Mouse (Mus musculus) limb, embryonic 15.5 days (tissue): Measurements from ENCODE around the gene Nkd1. TPM values are rescaled to one million over a fixed set of nuclear protein-coding genes. Genes with fewer than 3 reads are reported as not detected.

Experiments
- ATAC-seq: fragments of 200-750 bp; cut with Nextera tagmentation; 2 replicates; pipeline ENCODE4 v1.8.0; 2017; ENCODE audit warnings: low read depth, moderate TSS enrichment; ENCODE audit not compliant: insufficient number of reproducible peaks, low FRiP score, low TSS enrichment
- H3K27ac ChIP-seq: fragments of 300-500 bp; sonication (generic); 2 replicates; pipeline ENCODE4 v1.5.1; 2015; ENCODE audit warnings: moderate library complexity, mild to moderate bottlenecking, inconsistent platforms
- H3K27me3 ChIP-seq: fragments of 300-500 bp; sonication (generic); 2 replicates; pipeline ENCODE4 v1.6.1; 2015; ENCODE audit warnings: inconsistent platforms
- H3K36me3 ChIP-seq: fragments of 300-500 bp; sonication (generic); 2 replicates; pipeline ENCODE4 v1.6.1; 2015; ENCODE audit warnings: inconsistent platforms
- H3K4me1 ChIP-seq: fragments of 300-500 bp; sonication (generic); 2 replicates; pipeline ENCODE4 v1.6.1; 2015; ENCODE audit warnings: inconsistent platforms
- H3K4me2 ChIP-seq: fragments of 300-500 bp; sonication (generic); 2 replicates; pipeline ENCODE4 v1.6.1; 2015; ENCODE audit warnings: mild to moderate bottlenecking, inconsistent platforms
- H3K4me3 ChIP-seq: fragments of 300-500 bp; sonication (generic); 2 replicates; pipeline ENCODE4 v1.5.1; 2015; ENCODE audit warnings: mild to moderate bottlenecking, inconsistent platforms
- H3K9ac ChIP-seq: fragments of 300-500 bp; sonication (generic); 2 replicates; pipeline ENCODE4 v1.6.1; 2015; ENCODE audit warnings: inconsistent platforms
- H3K9me3 ChIP-seq: fragments of 300-500 bp; sonication (generic); 2 replicates; pipeline ENCODE4 v1.6.1; 2016; ENCODE audit warnings: inconsistent platforms
- WGBS: fragments of 180-500 bp; shearing (Covaris S2); methylation state at CpG from one replicate; pipeline ENCODE4 v1.1.7; 2015; 5-methylcytosine and 5-hydroxymethylcytosine counted together
- polyA plus RNA-seq: library from polyadenylated mRNA; unstranded; fragments of >200 nt; fragmentation: Nextera tagmentation; extraction: Ambion mirVana; gene quantifications from 2 replicates; pipeline ENCODE4 v1.2.1, GENCODE M21; 2015

Gene Nkd1
- polyA plus RNA-seq, 1 experiment from 2014 or later, result 63.5 TPM

DNA sequence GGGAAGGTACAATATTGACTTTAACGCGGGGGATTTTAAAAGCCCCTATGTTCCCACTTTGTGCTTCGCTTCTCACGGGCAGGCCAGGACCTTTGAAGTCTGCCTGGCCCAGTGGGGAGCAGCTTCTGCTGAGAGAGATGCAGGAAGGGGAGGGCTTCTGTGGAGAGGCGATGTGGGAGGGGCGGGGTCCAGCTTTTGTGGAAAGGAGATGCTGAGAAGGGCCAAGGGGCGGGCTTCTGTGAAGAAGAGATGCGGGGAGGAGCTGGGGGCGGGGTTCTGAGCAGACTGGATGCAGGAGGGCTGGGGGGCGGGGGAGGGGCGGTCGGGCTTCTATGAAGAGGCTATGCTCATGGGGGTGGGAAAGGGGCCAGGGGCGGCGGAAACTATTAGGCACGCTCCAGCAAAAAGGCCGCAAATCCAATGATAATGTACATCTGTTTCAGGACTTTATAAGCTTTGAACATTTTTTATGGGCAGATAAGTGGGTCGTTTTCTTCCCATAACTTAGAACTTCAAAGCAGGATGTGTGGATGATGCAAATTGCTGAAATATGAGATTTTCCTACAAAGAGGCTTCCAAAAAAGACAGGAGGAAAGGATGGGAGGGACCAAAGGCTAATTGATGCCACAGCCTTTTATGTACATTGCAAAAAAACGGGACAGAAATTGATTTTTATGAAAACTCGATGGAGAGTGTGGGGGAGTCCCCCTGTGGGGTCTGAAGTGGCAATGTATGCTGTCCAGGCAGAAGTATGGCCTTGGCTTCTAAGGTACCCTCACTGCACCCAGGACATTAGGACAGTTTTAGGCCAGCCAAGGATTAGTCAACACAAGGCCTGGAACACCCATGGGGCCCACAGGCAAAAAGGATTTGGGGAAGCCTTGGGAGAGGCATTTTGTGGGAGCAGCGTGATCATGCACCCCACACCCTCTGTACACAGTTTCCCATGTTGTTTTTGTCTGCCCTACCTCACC, 83.2 kb downstream of the Nkd1 start:
- H3K9ac ChIP-seq, result no peak overlapping the region
- no peak overlapping the region for H3K27ac ChIP-seq
- peaks cover 26% of the 10 kb centered on the region for H3K4me1 ChIP-seq

DNA sequence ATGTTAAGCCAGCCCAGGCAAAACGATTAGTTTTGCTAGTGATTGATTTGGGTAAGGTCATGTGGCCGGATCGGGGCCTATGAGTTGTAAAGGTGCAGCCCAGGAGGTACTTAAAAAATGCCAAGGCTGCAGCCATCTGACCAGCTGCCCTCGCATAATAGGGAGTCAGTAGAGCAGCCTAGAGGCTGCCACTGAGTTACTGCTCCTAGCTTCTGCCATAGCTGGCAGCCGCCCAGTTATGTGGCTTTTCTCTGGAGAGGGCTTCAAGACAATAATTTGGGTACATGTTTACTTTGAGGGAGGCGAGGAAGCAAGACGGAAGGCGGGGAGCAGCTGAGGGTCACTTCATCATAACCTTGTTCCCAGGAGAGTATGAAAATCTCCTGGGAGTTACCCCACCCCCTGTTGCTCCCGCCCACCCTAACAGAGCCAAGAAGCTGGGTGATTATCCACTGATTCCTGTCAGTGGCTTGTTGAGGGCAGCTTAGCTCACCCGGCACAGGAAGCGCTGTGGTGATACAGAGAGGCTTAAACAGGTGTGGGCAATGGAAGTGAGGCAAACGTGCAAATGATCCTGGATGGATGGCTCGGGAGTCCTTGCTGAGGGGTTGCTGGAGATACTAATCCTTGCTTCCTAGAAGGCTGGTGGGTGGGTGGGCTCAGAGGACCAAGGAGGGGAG, 84.3 kb downstream of the Nkd1 start:
- ATAC-seq, result no peak
- Histone ChIP-seq H3K27me3 (0 out of 2 replicates have a peak, but pooled peaks cover 8% of the 10 kb centered on the region), H3K4me1 (peaks cover 26% of the 10 kb centered on the region), H3K27ac (no peak overlapping the region), H3K4me2 (no peak overlapping the region), H3K4me3 (no peak overlapping the region), H3K36me3 (no peaks in the 10 kb centered on the region), H3K9me3 (no peaks in the 10 kb centered on the region), H3K9ac (no peak overlapping the region)
- 43% methylated on average over 13 of the region's 13 CpGs for WGBS

More for the DNA sequence above, 83.2 kb downstream of the Nkd1 start:
- peak; percentile 75; the same call in 1 of the 2 replicates for ATAC-seq
- H3K36me3 ChIP-seq, result no peaks in the 10 kb centered on the region
- WGBS, result 3% methylated on average over 19 of the region's 20 CpGs
- peak overlapping the region; percentile 26 for H3K4me3 ChIP-seq
- no peaks in the 10 kb centered on the region for H3K9me3 ChIP-seq
- peak overlapping the region; percentile 48 for H3K4me2 ChIP-seq
- no peaks in the 10 kb centered on the region for H3K27me3 ChIP-seq

DNA sequence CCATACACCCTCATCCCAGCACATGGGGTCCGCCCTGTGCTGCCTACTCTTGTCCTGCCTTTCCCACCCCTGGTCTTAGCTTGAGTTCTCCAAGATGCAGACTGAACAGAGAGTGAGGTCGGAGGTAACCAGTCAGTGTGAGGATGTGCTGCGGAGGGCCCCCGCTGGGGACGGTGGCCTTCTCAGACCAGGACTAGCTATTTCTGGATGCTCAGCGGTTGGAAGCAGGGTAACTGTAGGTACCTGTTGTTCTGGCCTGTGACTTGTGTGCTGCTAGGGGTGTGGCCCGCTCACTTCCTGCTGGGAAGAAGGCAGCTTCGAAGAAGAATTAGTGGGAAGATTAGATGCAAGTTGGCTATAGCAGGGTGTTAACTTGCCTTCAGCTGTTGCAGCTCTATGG, 87.9 kb downstream of the Nkd1 start:
- no peak overlapping the region for H3K27ac ChIP-seq

DNA sequence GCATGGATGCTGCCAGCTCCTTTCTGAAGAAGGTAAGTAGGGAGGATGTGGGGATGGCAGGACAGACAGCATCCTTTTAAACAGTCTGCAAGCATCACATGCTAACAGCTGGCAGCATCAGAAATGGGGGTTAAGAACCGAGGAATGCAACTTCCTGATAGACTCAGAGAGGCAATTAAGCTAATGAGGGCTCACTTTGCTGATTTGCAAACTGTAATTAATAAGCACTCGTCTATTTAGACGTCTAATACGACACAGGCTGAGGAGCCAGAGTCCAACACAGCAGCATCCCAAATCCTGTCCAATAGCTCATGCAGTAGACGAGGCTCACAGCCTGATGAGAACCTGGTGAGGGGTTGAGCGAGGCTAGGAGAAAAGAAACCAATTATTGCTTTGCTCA, 89.1 kb downstream of the Nkd1 start:
- Histone ChIP-seq H3K27me3 (0 out of 2 replicates have a peak, but pooled peaks cover 14% of the 10 kb centered on the region), H3K4me1 (peaks cover 2% of the 10 kb centered on the region), H3K9me3 (no peaks in the 10 kb centered on the region), H3K4me2 (no peak overlapping the region), H3K9ac (no peak overlapping the region), H3K36me3 (no peaks in the 10 kb centered on the region), H3K4me3 (no peak overlapping the region), H3K27ac (no peak overlapping the region)
- WGBS, result 42% methylated on average over 6 of the region's 6 CpGs
- no peak for ATAC-seq

More for the DNA sequence above, 87.9 kb downstream of the Nkd1 start:
- H3K27me3 ChIP-seq, result 0 out of 2 replicates have a peak, but pooled peaks cover 8% of the 10 kb centered on the region
- H3K9me3 ChIP-seq, result no peaks in the 10 kb centered on the region
- no peak overlapping the region for H3K9ac ChIP-seq
- 78% methylated on average over 8 of the region's 8 CpGs for WGBS
- ATAC-seq, result no peak
- no peaks in the 10 kb centered on the region for H3K36me3 ChIP-seq
- H3K4me3 ChIP-seq, result no peak overlapping the region
- peaks cover 14% of the 10 kb centered on the region for H3K4me1 ChIP-seq
- H3K4me2 ChIP-seq, result no peak overlapping the region

DNA sequence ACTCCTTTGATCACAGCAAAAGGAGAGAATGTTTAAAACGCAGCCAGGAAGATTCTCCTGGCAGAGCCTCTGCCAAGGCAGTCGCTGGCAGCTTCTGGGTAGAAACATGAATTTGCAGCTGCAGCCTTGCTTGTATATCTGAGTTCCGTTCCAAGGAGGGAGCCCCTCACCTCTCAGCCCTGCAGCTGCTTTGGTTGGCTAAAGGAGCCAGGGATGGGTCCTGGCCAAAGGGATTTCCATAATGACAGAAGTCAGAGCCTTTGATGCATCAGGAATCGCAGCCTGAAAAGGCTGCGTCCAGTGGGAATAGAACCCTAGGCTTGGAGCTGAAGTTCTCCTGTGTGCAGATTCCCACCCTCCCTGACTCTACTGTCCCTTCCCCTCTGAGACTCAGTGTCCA, 93.8 kb downstream of the Nkd1 start:
- Histone ChIP-seq H3K4me1 (no peaks in the 10 kb centered on the region), H3K4me3 (no peak overlapping the region), H3K27ac (no peak overlapping the region), H3K36me3 (no peaks in the 10 kb centered on the region), H3K27me3 (0 out of 2 replicates have a peak, but pooled peaks cover 14% of the 10 kb centered on the region), H3K9ac (no peak overlapping the region), H3K4me2 (no peak overlapping the region), H3K9me3 (no peaks in the 10 kb centered on the region)
- WGBS, result 48% methylated on average over 5 of the region's 5 CpGs
- ATAC-seq, result no peak

DNA sequence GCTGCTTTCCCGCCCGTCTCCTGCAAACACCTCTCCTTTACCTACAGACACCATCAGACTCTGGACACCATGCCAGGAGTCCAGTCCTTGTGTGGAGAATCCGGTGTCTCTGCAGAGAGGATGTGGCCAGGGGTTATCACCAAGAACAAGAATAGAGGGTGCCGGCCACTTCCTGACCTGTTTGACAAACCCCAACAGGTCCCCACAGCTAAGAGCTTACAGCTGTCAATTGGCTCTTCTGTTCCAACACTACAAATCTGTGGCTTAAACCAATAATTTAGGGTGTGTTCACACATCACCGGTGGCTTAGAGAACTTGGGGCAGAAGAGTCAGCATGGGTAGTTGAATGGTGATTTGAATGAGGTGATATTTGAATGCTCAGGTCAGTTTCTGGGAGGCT, 97.5 kb downstream of the Nkd1 start:
- Histone ChIP-seq H3K27ac (no peak overlapping the region), H3K9me3 (no peaks in the 10 kb centered on the region), H3K27me3 (peaks cover 25% of the 10 kb centered on the region; the same call in 1 of the 2 replicates), H3K36me3 (no peaks in the 10 kb centered on the region), H3K4me2 (no peak overlapping the region), H3K9ac (no peak overlapping the region), H3K4me3 (no peak overlapping the region), H3K4me1 (peaks cover 3% of the 10 kb centered on the region)
- 71% methylated on average over 5 of the region's 5 CpGs for WGBS
- ATAC-seq, result no peak

DNA sequence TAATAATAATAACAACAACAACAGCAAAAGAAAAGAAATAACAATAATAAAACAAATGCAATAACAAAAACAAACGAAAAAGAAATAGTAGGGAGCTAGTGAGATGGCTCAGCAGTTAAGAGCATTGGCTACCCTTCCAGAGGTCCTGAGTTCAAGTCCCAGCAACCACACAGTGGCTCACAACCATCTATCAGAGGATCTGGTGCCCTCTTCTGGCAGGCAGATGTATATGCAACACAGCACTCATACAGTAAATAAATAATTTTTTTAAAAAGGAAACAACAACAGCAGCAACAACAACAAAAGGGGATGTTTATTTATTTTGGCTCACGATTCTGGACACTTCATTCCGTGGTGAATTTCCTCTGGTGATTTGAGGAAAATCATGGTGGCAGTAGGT, 98.4 kb downstream of the Nkd1 start:
- no peaks in the 10 kb centered on the region for H3K36me3 ChIP-seq
- peaks cover 3% of the 10 kb centered on the region for H3K4me1 ChIP-seq
- no peak overlapping the region for H3K4me2 ChIP-seq
- H3K27ac ChIP-seq, result no peak overlapping the region
- 78% methylated on average over 3 of the region's 3 CpGs for WGBS
- H3K9me3 ChIP-seq, result no peaks in the 10 kb centered on the region
- peaks cover 25% of the 10 kb centered on the region; the same call in 1 of the 2 replicates for H3K27me3 ChIP-seq
- H3K9ac ChIP-seq, result no peak overlapping the region
- ATAC-seq, result no peak
- H3K4me3 ChIP-seq, result no peak overlapping the region

DNA sequence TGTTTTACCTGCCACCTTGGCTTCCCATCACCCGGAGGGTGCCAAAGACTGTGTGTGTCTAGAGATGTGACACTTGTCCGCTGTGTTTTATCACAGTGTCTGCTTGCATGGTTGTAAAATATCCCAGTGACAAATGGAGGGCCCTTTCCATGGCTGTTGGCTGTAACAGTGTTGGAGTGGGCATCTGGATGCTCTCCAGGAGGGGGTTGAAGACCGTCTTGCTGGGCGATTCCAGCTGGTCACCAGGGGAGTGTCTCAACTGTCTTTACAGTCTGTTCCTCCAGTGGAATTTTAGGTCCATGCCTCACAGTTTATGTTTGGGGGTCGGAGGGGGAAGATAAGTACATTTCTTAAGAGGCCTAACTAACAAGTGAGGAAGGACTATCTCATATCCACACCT, 99.8 kb downstream of the Nkd1 start:
- H3K36me3 ChIP-seq, result no peaks in the 10 kb centered on the region
- 61% methylated on average over 5 of the region's 5 CpGs for WGBS
- no peak overlapping the region for H3K4me2 ChIP-seq
- H3K9me3 ChIP-seq, result no peaks in the 10 kb centered on the region
- no peak for ATAC-seq
- H3K27me3 ChIP-seq, result peaks cover 31% of the 10 kb centered on the region
- no peak overlapping the region for H3K9ac ChIP-seq
- peaks cover 3% of the 10 kb centered on the region for H3K4me1 ChIP-seq
- no peak overlapping the region for H3K4me3 ChIP-seq
- no peak overlapping the region for H3K27ac ChIP-seq

DNA sequence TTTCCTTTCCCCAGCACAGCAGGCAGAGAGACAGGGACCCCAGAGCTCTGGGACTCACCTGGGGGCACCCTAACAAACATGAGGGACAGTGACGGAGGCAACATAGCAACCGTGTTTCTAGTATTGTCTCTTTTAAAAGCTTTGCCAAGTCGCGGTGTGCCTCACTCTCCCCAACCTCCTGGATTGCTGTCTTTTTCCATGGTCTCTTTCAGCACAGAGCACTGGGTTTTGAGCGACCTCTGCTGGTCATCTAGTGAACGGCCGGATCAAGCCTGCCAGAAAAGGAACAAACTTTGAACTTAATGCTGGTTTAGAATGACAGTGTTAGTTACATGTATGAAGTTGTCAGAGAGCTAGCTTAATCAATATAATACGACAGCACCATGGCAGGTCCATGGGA, 100.3 kb downstream of the Nkd1 start:
- Histone ChIP-seq H3K9me3 (no peaks in the 10 kb centered on the region), H3K27ac (no peak overlapping the region), H3K4me1 (peaks cover 3% of the 10 kb centered on the region), H3K27me3 (peaks cover 36% of the 10 kb centered on the region), H3K9ac (no peak overlapping the region), H3K36me3 (no peaks in the 10 kb centered on the region), H3K4me3 (no peak overlapping the region), H3K4me2 (no peak overlapping the region)
- no peak for ATAC-seq
- WGBS, result 1% methylated on average over 8 of the region's 8 CpGs

DNA sequence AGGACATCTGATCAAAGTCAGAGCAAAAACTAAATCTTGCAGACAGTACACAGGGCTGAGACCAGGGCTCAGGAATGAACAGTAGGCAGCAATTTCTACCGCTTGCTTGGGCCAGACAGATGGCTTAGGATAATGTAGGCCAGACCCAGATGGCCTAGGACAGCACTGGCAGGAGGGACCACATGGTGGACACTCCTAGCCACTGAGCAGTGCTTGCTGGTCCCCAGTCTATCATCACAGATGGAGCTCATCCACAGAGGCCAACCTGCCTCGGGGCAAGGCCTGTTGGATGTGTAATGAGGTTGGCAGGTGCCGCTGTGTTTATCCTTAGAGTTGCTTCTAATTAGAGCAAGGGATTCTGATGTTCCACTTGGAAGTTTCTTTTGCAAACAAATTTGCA, 102.2 kb downstream of the Nkd1 start:
- 68% methylated on average over 3 of the region's 3 CpGs for WGBS
- Histone ChIP-seq H3K4me2 (no peak overlapping the region), H3K27ac (no peak overlapping the region), H3K9me3 (no peaks in the 10 kb centered on the region), H3K9ac (no peak overlapping the region), H3K27me3 (peaks cover 41% of the 10 kb centered on the region), H3K4me3 (no peak overlapping the region), H3K36me3 (no peaks in the 10 kb centered on the region), H3K4me1 (peaks cover 17% of the 10 kb centered on the region)
- ATAC-seq, result no peak

DNA sequence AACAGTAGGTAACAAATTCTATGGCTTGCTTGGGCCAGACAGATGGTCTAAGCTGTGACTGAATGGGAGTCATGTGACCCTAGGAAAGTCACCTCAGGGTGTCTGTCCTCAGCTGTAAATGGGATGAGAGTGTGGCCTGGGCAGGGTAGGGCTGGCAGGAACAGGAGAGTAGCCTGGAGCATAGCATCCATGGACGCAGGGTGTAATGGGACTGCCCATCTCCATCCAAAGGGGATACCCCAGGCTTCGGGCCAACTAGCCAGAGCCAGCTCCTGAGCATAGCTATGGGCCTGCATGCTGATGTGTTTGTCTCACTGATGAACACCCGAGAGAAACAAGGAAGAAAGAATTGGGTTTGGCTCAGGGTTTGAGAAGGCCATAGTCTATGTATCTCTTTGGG, 103.1 kb downstream of the Nkd1 start:
- no peak overlapping the region for H3K27ac ChIP-seq
- H3K9ac ChIP-seq, result no peak overlapping the region
- H3K4me1 ChIP-seq, result peaks cover 19% of the 10 kb centered on the region
- 78% methylated on average over 3 of the region's 3 CpGs for WGBS
- H3K9me3 ChIP-seq, result no peaks in the 10 kb centered on the region
- no peak overlapping the region for H3K4me2 ChIP-seq
- peaks cover 49% of the 10 kb centered on the region for H3K27me3 ChIP-seq
- H3K4me3 ChIP-seq, result no peak overlapping the region
- ATAC-seq, result no peak
- H3K36me3 ChIP-seq, result no peaks in the 10 kb centered on the region

DNA sequence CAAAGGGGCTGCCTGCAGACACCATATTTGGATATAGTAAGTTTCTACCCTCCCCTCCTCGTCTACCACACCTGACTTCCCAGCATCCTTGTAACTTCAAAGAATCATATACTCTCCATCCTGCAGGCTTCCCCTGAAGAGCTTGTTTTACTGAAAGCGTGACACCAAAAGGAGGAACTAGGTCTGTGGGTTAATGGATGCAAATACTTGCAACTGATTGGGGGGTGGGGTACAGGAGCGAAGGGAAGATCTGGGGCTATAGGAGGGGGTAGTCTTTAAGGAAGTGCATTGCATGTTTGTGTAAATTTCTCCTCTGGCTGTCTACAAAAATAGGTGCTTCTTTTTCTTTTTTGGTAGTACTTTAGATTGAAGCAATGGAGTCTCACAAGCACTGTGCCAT, 105.3 kb downstream of the Nkd1 start:
- peak overlapping the region; percentile 50; the same call in 1 of the 2 replicates for H3K4me3 ChIP-seq
- no peak overlapping the region for H3K27ac ChIP-seq
- peaks cover 16% of the 10 kb centered on the region for H3K4me1 ChIP-seq
- H3K9me3 ChIP-seq, result no peaks in the 10 kb centered on the region
- 50% methylated on average over 3 of the region's 3 CpGs for WGBS
- H3K27me3 ChIP-seq, result peaks cover 43% of the 10 kb centered on the region
- ATAC-seq, result no peak
- peak overlapping the region; percentile 84; the same call in 1 of the 2 replicates for H3K4me2 ChIP-seq
- H3K9ac ChIP-seq, result no peak overlapping the region
- H3K36me3 ChIP-seq, result no peaks in the 10 kb centered on the region
